1 mouse cellular context compared by ENCODE assay signal in genomic region chr17:33058791-33059190, GRCm38 (mm10).
TF ChIP-seq lines count a peak whose summit lies in the region.

No protein-coding gene starts in this region.

TF ChIP-seq in MEL, 35 proteins besides CTCF, POLR2A, EP300 and RAD21 (continued from another document):
- TF ChIP-seq HCFC1 (IDR thresholded peaks at IDR 0.05; ENCODE audit: low read depth, low read length): no peak
- TF ChIP-seq MXI1 (IDR thresholded peaks at IDR 0.05; ENCODE audit: low read depth, low read length): no peak
- TF ChIP-seq CHD1 (IDR thresholded peaks at IDR 0.05; ENCODE audit: low read depth, low read length): no peak
- TF ChIP-seq E2F4 (IDR thresholded peaks at IDR 0.05; ENCODE audit: borderline replicate concordance, low read depth, low read length): no peak
- no peak for TF ChIP-seq MEF2A (IDR thresholded peaks at IDR 0.05; ENCODE audit: extremely low read depth, insufficient replicate concordance, low read depth, low read length, poor library complexity, severe bottlenecking)
- TF ChIP-seq NELFE (IDR thresholded peaks at IDR 0.05; ENCODE audit: low read depth, low read length): no peak
- no peak for TF ChIP-seq CHD2 (IDR thresholded peaks at IDR 0.05; ENCODE audit: low read length)
- no peak for TF ChIP-seq MAZ (IDR thresholded peaks at IDR 0.05; ENCODE audit: low read depth, low read length)
- no peak for TF ChIP-seq JUND (IDR thresholded peaks at IDR 0.05; ENCODE audit: low read depth, low read length)
- TF ChIP-seq ELF1 (IDR thresholded peaks at IDR 0.05; ENCODE audit: low read depth, low read length): no peak
- no peak for TF ChIP-seq GABPA (IDR thresholded peaks at IDR 0.05; ENCODE audit: low read depth, low read length)
- no peak for TF ChIP-seq ETS1 (IDR thresholded peaks at IDR 0.05; ENCODE audit: low read depth, low read length)
